Mouse (Mus musculus): ENCODE data around the gene Scnn1a. TPM values are rescaled to one million over a fixed set of nuclear protein-coding genes. Genes with fewer than 3 reads are reported as not detected.

Gene Scnn1a
- polyA plus RNA-seq, 1 experiment, result 0.74 TPM

DNA sequence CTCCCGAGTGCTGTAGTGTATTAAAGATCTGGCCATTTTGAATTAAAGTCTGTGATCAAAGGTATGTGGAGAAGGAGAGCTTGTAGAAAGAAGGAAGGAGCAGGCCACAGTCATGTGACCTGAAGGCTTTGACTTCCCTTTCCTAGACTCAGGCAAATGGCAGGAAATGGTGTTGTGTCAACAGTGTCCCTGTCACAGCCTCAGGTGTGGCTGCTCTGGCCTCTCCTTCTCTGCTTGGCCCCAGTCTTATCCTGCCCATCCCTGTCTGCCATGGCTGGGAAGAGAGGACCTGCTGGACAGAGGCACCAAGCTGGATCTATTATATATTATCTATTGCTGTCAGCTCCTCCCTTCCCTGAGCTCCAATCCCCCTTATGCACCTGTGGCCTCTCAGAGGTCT lies 25.2 kb downstream of the Scnn1a start:
- no peak for DNase-seq
- WGBS, result 83% methylated on average over 1 of the region's 1 CpGs
- no peak overlapping the region for H3K27ac ChIP-seq (ENCODE audit: insufficient read depth, low read length)
- H3K4me3 ChIP-seq (replicated peaks; ENCODE audit: insufficient read depth, low read depth, low read length), result no peak overlapping the region
- no peaks in the 10 kb centered on the region for H3K4me1 ChIP-seq (ENCODE audit: control insufficient read depth, insufficient read depth, low read length)
- no peaks in the 10 kb centered on the region; the same call in 1 of the 2 replicates for H3K27me3 ChIP-seq (ENCODE audit: control insufficient read depth, insufficient read depth, low read length)
- TF ChIP-seq CTCF (IDR thresholded peaks at IDR 0.05; ENCODE audit: borderline replicate concordance, insufficient read depth, low read depth, low read length), result no peak
- TF ChIP-seq POLR2A (IDR thresholded peaks at IDR 0.05; ENCODE audit: borderline replicate concordance, insufficient read depth, low read length), result no peak

DNA sequence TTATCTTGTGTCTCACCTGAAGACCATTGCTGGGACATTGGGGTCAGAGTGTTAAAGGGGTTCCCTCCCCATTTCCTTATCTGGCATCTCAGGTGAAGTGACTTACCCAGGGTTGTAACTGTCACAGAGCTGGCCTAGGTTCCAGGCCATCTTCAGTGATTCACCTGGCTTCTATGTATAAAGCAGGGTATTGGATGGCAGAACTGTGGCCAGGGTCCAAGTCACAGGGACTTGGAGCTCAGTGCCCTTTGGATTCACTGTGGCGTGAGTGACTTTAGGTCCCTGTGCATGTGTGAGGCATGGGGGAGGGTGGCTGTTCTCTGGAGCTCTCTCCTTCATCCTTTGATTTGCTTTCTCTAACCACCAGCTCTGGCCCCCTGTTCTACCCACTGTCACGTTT lies 25.6 kb downstream of the Scnn1a start:
- DNase-seq, result no peak
- H3K4me1 ChIP-seq (ENCODE audit: control insufficient read depth, insufficient read depth, low read length), result no peaks in the 10 kb centered on the region
- no peaks in the 10 kb centered on the region; the same call in 1 of the 2 replicates for H3K27me3 ChIP-seq (ENCODE audit: control insufficient read depth, insufficient read depth, low read length)
- H3K27ac ChIP-seq (ENCODE audit: insufficient read depth, low read length), result no peak overlapping the region
- 74% methylated on average over 2 of the region's 2 CpGs for WGBS
- TF ChIP-seq CTCF (IDR thresholded peaks at IDR 0.05; ENCODE audit: borderline replicate concordance, insufficient read depth, low read depth, low read length) (no peak), POLR2A (IDR thresholded peaks at IDR 0.05; ENCODE audit: borderline replicate concordance, insufficient read depth, low read length) (no peak)
- H3K4me3 ChIP-seq (replicated peaks; ENCODE audit: insufficient read depth, low read depth, low read length), result no peak overlapping the region

DNA sequence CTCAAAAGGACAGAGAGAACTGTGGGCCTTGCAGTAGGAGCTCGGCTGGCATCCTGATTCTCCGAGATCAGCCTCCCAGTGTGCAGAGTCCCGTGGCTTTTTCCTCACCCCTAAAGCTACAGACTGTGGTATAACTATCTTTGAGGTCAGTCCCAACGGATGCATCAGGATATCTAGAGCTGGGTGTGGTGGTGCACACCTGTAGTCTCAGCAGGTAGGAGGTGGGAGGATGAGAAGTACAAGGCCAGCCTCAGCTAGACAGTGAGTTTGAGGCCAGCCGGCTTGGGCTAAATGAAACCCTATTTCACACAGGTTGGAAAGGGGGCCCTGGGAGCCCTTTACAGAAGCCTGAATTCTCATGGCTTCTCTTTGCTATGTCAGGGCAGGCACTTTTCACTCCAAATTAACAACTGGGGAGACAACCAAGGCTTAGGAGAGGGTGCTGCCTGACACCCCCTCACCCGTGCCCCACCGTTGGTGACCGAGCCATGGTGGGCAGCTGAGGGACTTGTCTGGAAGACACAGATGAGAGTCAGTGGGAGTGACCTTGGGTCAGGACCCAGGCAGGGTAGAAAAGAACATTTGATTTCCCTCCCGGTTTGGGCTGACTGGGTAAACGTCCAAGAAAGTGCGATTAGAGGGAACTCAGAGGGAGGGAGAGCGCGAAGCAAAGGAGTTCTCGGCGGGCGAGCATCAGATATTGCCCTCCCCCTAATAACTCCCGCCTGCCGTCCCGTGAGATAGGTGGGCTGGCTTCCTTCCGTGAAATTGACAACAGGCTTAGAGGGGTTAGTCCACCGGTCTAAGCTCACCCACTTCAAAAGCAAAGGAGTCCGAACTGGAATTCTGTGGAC lies 28.5 kb downstream of the Scnn1a start, which contains the start of gene Tnfrsf1a:
Gene Tnfrsf1a, plus strand, starts transcription at position 642 of the 854 bp plus-strand sequence.
- no peak within 1 kb of the TSS for H3K27ac ChIP-seq (ENCODE audit: insufficient read depth, low read length)

DNA sequence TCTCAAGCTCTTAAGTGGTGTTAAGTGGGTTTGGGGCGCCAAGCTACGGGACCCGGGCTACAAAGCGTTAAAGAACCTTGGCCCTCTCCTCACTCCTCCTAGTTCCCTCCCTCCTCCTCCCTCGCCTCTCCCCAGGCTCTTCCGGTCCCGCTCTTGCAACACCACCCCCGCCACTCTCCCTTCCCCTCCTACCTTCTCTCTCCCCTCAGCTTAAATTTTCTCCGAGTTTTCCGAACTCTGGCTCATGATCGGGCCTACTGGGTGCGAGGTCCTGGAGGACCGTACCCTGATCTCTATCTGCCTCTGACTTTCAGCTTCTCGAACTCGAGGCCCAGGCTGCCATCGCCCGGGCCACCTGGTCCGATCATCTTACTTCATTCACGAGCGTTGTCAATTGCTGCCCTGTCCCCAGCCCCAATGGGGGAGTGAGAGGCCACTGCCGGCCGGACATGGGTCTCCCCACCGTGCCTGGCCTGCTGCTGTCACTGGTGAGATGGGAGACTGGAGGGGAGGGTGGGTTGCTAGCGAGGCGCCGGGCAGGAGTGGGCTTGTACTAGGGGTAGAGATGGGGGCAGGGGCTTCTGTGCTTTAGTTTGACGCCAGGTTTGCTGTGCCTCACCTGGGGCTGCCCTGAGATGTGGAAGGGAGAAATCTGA lies 29.2 kb downstream of the Scnn1a start:
- H3K4me1 ChIP-seq (ENCODE audit: control insufficient read depth, insufficient read depth, low read length), result peaks cover under 1% of the 10 kb centered on the region; the same call in 1 of the 2 replicates
- no peak for DNase-seq
- TF ChIP-seq CTCF (IDR thresholded peaks at IDR 0.05; ENCODE audit: borderline replicate concordance, insufficient read depth, low read depth, low read length), result no peak
- TF ChIP-seq POLR2A (IDR thresholded peaks at IDR 0.05; ENCODE audit: borderline replicate concordance, insufficient read depth, low read length), result no peak
- H3K27me3 ChIP-seq (ENCODE audit: control insufficient read depth, insufficient read depth, low read length), result no peaks in the 10 kb centered on the region; the same call in 1 of the 2 replicates
- peak overlapping the region; percentile 15 for H3K4me3 ChIP-seq (replicated peaks; ENCODE audit: insufficient read depth, low read depth, low read length)
- WGBS, result 5% methylated on average over 27 of the region's 27 CpGs
- H3K27ac ChIP-seq (ENCODE audit: insufficient read depth, low read length), result no peak overlapping the region

More for the DNA sequence above, 28.5 kb downstream of the Scnn1a start, which contains the start of gene Tnfrsf1a:
- 19% methylated on average over 22 of the region's 22 CpGs for WGBS
- DNase-seq, result no peak
- TF ChIP-seq POLR2A (IDR thresholded peaks at IDR 0.05; ENCODE audit: borderline replicate concordance, insufficient read depth, low read length), result no peak
- no peak for TF ChIP-seq CTCF (IDR thresholded peaks at IDR 0.05; ENCODE audit: borderline replicate concordance, insufficient read depth, low read depth, low read length)
- no peaks in the 10 kb centered on the region for H3K4me1 ChIP-seq (ENCODE audit: control insufficient read depth, insufficient read depth, low read length)
- peak within 1 kb of the TSS; percentile 15 for H3K4me3 ChIP-seq (replicated peaks; ENCODE audit: insufficient read depth, low read depth, low read length)
- H3K27me3 ChIP-seq (ENCODE audit: control insufficient read depth, insufficient read depth, low read length), result no peaks in the 10 kb centered on the region; the same call in 1 of the 2 replicates

DNA sequence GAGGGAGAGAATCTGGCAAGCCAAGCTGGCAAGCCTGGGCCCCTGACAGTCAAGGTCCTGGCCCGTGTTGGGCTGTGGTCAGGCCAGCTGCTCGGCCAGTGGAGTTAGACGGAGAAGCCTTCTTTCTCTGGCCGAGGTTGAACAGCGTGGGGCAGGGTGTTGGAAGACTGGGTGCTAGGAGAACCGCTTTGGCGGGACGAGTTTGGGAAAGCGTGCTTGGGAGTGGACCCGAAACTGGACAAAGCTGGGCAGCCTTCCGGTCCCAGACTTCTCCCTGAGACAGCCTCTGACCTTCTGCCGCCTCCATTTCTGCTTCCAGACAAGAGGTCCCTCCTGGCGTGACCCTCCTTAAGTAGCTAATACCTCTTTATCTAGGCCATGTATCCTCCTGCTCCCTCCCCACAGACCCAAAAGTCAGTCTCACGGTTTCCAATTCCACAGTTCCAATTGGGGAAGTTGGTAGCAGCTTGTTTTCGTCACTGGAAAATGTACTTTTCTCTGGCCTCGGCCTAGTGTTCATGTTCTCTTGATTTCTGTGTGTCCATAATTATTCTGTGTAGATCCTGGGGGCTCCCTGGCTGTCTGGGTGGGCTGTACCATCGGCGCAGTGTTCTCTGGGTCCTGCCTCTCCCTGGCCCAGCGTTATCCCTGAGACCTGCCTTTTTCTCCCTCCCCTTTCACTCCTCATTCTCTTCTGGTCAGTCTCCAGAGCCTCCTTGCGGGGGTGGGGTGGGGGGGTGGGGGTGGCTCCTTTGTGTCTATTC lies 30.0 kb downstream of the Scnn1a start:
- Histone ChIP-seq H3K27me3 (ENCODE audit: control insufficient read depth, insufficient read depth, low read length) (no peaks in the 10 kb centered on the region; the same call in 1 of the 2 replicates), H3K4me3 (replicated peaks; ENCODE audit: insufficient read depth, low read depth, low read length) (no peak overlapping the region), H3K4me1 (ENCODE audit: control insufficient read depth, insufficient read depth, low read length) (peaks cover 7% of the 10 kb centered on the region), H3K27ac (ENCODE audit: insufficient read depth, low read length) (no peak overlapping the region)
- no peak for TF ChIP-seq POLR2A (IDR thresholded peaks at IDR 0.05; ENCODE audit: borderline replicate concordance, insufficient read depth, low read length)
- TF ChIP-seq CTCF (IDR thresholded peaks at IDR 0.05; ENCODE audit: borderline replicate concordance, insufficient read depth, low read depth, low read length), result no peak
- whole genome bisulfite sequencing, result 45% methylated on average over 20 of the region's 20 CpGs
- no peak for DNase-seq

DNA sequence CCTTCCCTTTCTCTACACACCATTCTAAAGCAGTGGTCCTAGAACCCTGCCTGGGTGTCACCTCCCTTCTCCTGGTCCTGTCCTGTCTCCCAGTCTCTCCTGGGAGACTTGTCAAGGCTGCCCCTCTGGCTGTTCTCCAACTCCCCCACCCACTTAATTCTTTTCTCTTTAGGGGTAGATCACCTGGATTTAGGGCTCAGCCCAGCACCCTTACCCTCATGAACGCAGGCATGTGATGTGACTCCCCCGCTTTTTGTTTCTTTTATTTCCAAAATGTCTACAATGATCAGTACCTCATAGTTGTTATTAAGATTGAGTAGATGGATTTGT lies 30.5 kb downstream of the Scnn1a start:
- Histone ChIP-seq H3K27ac (ENCODE audit: insufficient read depth, low read length) (no peak overlapping the region), H3K27me3 (ENCODE audit: control insufficient read depth, insufficient read depth, low read length) (no peaks in the 10 kb centered on the region; the same call in 1 of the 2 replicates), H3K4me1 (ENCODE audit: control insufficient read depth, insufficient read depth, low read length) (peaks cover 7% of the 10 kb centered on the region), H3K4me3 (replicated peaks; ENCODE audit: insufficient read depth, low read depth, low read length) (no peak overlapping the region)
- no peak for DNase-seq
- WGBS, result 100% methylated on average over 2 of the region's 2 CpGs
- TF ChIP-seq CTCF (IDR thresholded peaks at IDR 0.05; ENCODE audit: borderline replicate concordance, insufficient read depth, low read depth, low read length) (no peak), POLR2A (IDR thresholded peaks at IDR 0.05; ENCODE audit: borderline replicate concordance, insufficient read depth, low read length) (no peak)

DNA sequence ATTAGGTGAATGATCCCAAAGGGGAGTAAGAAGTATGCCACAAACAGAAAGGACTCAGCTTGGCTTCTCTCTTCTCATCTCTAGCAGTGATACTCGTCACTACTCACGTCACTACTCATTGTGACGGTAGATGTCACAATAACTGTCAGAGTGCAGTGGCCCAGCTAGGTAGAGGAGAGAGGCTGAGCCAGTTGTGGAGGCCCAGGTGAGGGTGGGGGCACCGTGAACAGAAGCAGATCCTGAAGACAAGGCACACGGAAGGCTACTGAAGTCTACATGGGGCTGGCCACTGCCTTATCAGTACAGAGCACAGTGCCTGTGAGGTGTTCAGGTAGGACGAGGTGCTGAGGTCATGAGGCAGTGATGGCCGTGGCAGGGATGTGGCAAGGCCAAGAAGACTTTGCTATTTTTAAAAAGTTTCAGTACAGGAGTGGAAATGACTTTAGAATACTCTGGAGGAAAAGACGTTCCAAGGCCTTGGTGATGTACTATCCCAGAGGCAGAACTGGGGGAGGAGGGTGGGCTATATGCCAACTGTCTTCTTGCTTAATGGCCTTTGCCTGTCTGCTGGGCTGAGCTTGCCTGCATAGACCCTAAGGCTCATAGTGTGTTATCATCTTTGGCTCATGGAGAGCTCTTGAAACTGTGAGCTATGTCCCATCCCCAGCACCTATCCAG lies 31.0 kb downstream of the Scnn1a start:
- Histone ChIP-seq H3K27me3 (ENCODE audit: control insufficient read depth, insufficient read depth, low read length) (no peaks in the 10 kb centered on the region; the same call in 1 of the 2 replicates), H3K27ac (ENCODE audit: insufficient read depth, low read length) (no peak overlapping the region), H3K4me1 (ENCODE audit: control insufficient read depth, insufficient read depth, low read length) (peaks cover 7% of the 10 kb centered on the region), H3K4me3 (replicated peaks; ENCODE audit: insufficient read depth, low read depth, low read length) (no peak overlapping the region)
- TF ChIP-seq CTCF (IDR thresholded peaks at IDR 0.05; ENCODE audit: borderline replicate concordance, insufficient read depth, low read depth, low read length) (no peak), POLR2A (IDR thresholded peaks at IDR 0.05; ENCODE audit: borderline replicate concordance, insufficient read depth, low read length) (no peak)
- DNase-seq, result no peak
- 86% methylated on average over 8 of the region's 8 CpGs for WGBS

Data from cerebellum, adult 2 months (tissue).